ENCODE assay signal across 8 mouse cellular contexts in genomic region chr17:24169317-24170065, GRCm38 (mm10). TPM values are rescaled to one million over a fixed set of nuclear protein-coding genes. Genes with fewer than 3 reads are reported as not detected.
DNase-seq lines count a peak whose midpoint lies in the region; ATAC-seq lines count a peak whose summit lies in the region.

Atp6v0c (minus strand) TSS chr17:24169702.

- intact Hi-C loops in gastrocnemius, postnatal 14 days (cut with DNase I; ENCODE audit: low total_unique reads): loop anchor here (5.0 to 10.0 kb wide), 2 partner anchors 135 to 218 kb away; no protein-coding TSS in a partner anchor
- intact Hi-C loops in left cerebral cortex, postnatal 10 days (cut with DNase I): loop anchor here (5.0 to 10.0 kb wide), 4 partner anchors 38 to 218 kb away; partner anchors contain the start of genes Abca17, Abca3, Ccnf and Ntn3

- ATAC-seq in inflammation-experienced regulatory T-cells, adult 6 months: peak; percentile 88
- peak; percentile 77 for ATAC-seq in megakaryocyte-erythroid progenitor cell, adult 5-6 weeks (replicated peaks; ENCODE audit: low FRiP score, low TSS enrichment, poor library complexity, severe bottlenecking)

- peak; percentile 97 for DNase-seq in adipocyte (ENCODE audit: low spot score)
- DNase-seq in embryo, embryonic 10 days (ENCODE audit: low spot score): peak; percentile 97
- peak; percentile 96 for DNase-seq in gastrocnemius, postnatal 14 days
- DNase-seq in left cerebral cortex, postnatal 10 days (ENCODE audit: extremely low spot score in 1 of 2, low spot score in 2 of 2): peak; percentile 93 to 96
- DNase-seq in right cerebral cortex, postnatal 25 days: peak; percentile 94
- DNase-seq in urinary bladder, postnatal 4 days (ENCODE audit: low spot score in 2 of 2): peak; percentile 90 to 93

RNA-seq across cellular contexts. Expression of gene Atp6v0c, which starts in this region (rescaled TPM):
- 100 to 1,000 TPM; 167 to 178 TPM for total RNA-seq in gastrocnemius, postnatal 14 days (2021)
- polyA plus RNA-seq in inflammation-experienced regulatory T-cells, adult 6 months (2017; shearing (Covaris generic)): 100 to 1,000 TPM; 164 to 208 (median 177) TPM
- 1,000 to 10,000 TPM; 1,322 to 1,387 TPM for total RNA-seq in left cerebral cortex, postnatal 10 days (2021)
- 222 and 224 TPM in 2 replicates for total RNA-seq in megakaryocyte-erythroid progenitor cell, adult 5-6 weeks (2014; fragmentation: Nextera tagmentation)
- total RNA-seq in megakaryocyte-erythroid progenitor cell, adult 5-6 weeks (2017): 72.2 and 95.8 TPM in 2 replicates

Comparison
In these comparisons a context has a peak if more than half of its experiments do, and no peak if none do; other contexts are left out.
1. Peak in every context shown above with its lines: DNase-seq and ATAC-seq.
2. RNA of gene Atp6v0c (total RNA-seq): 1,322 to 1,387 TPM in left cerebral cortex, postnatal 10 days; 72.2 to 224 TPM in megakaryocyte-erythroid progenitor cell, adult 5-6 weeks and 167 to 178 TPM in gastrocnemius, postnatal 14 days; every median in the first group is over 4 times any median in the second.